Mouse (Mus musculus): Measurements from ENCODE around the gene Pik3ip1. TPM values are rescaled to one million over a fixed set of nuclear protein-coding genes. Genes with fewer than 3 reads are reported as not detected.

Pik3ip1 gene
- polyA plus RNA-seq, 1 experiment from 2014 or later, result 2.5 TPM

DNA sequence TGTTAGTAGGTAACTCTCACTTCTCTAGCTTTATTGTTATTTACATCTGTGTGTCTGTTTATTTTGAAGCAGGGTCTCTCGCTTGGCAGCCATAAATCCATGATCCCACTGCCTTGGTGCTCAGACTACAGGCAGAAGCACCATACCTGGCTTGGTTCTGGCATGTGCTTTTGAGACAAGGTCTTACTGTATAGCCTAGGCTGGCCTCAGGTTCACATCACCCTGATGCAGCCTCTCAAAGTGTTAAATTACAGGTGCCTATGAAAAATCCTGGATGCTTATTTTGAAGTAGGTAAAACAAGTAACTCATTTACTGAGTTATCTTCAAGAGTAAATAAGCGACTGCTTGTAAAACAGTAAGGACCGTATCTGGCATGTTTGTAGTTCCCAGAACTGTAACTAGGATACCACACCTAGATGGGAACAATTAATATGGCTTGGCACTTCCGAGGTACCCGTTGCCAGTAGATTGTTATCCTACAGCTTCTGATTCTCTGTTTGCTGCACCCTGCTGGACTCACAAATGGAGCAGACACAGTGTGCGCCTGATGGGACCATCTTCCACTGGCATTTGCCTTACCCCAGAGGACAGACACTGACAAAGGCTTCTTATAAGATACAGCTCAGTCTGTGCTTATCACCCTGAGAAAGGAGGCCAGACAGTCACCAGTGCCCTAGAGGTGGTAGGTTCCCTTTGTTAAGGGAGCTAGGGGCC lies 57.4 kb downstream of the Pik3ip1 start:
- H3K4me3 ChIP-seq (ENCODE audit: low read depth, low read length), result no peak overlapping the region
- H3K4me2 ChIP-seq (ENCODE audit: low read depth, low read length), result 0 out of 2 replicates have a peak overlapping the region, but pooled peaks have one; percentile 29
- DNase-seq (no peak), ATAC-seq (no peak)
- 59% methylated on average over 6 of the region's 6 CpGs for WGBS (ENCODE audit: insufficient replicate concordance)
- no peak overlapping the region for H3K9ac ChIP-seq (replicated peaks)
- no peak overlapping the region for H3K27ac ChIP-seq (ENCODE audit: low read depth)
- TF ChIP-seq CTCF (IDR thresholded peaks at IDR 0.05; ENCODE audit: low read depth) (no peak), EP300 (IDR thresholded peaks at IDR 0.05; ENCODE audit: low read depth) (no peak)
- H3K9me3 ChIP-seq (ENCODE audit: low read length), result no peaks in the 10 kb centered on the region
- H3K36me3 ChIP-seq (replicated peaks; ENCODE audit: insufficient read depth, low read length), result peaks cover 17% of the 10 kb centered on the region; the same call in 1 of the 2 replicates
- peaks cover 13% of the 10 kb centered on the region for H3K4me1 ChIP-seq (ENCODE audit: insufficient read depth)
- no peaks in the 10 kb centered on the region for H3K27me3 ChIP-seq (ENCODE audit: insufficient read depth, low read length)

DNA sequence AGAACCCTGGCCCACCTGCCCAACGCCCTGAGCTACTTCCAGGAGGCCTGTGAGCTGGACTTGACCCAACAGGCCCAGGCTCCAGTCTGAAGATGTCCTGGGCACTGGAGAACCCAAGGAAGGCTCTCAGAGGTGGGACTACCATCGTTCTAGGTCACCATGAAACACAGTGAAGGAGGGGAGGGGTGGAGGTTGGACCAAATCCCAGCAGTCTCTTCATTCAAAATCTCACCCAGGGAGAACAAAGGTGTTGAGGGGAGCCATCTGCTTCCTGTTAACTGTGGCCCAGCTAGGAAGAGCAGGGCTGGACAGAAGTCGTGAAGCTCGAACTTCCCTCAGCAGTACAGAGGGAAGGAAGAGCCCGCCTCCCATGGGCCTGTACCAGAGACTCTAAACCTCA lies 59.8 kb downstream of the Pik3ip1 start:
- TF ChIP-seq EP300 (IDR thresholded peaks at IDR 0.05; ENCODE audit: low read depth) (no peak), CTCF (IDR thresholded peaks at IDR 0.05; ENCODE audit: low read depth) (no peak)
- DNase-seq (no peak), ATAC-seq (no peak)
- peaks cover 9% of the 10 kb centered on the region; the same call in 1 of the 2 replicates for H3K36me3 ChIP-seq (replicated peaks; ENCODE audit: insufficient read depth, low read length)
- peaks cover 13% of the 10 kb centered on the region for H3K4me1 ChIP-seq (ENCODE audit: insufficient read depth)
- no peak overlapping the region for H3K9ac ChIP-seq (replicated peaks)
- H3K9me3 ChIP-seq (ENCODE audit: low read length), result no peaks in the 10 kb centered on the region
- H3K27me3 ChIP-seq (ENCODE audit: insufficient read depth, low read length), result no peaks in the 10 kb centered on the region
- no peak overlapping the region for H3K4me2 ChIP-seq (ENCODE audit: low read depth, low read length)
- 67% methylated on average over 5 of the region's 5 CpGs for WGBS (ENCODE audit: insufficient replicate concordance)
- H3K27ac ChIP-seq (ENCODE audit: low read depth), result no peak overlapping the region
- H3K4me3 ChIP-seq (ENCODE audit: low read depth, low read length), result no peak overlapping the region

DNA sequence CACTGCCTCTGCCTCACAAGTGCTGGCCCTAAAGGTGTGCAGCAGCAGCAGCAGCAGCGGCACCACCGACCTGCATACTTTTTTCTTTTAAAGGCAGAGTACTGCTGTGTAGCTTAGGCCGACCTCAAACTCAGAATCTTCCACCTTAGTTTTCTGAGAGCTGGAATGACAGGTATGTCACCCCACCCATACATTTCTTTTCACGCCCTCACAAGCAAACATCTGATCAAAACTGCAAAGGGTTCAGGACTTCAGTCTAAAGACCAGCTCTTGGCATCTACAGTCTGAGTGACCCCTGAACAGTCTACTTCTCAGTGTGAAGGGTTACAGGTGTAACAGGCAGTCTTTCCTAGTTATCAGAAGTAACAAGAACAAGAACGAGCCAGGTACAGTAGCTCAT lies 60.6 kb downstream of the Pik3ip1 start:
- no peaks in the 10 kb centered on the region for H3K9me3 ChIP-seq (ENCODE audit: low read length)
- DNase-seq (no peak), ATAC-seq (no peak)
- no peaks in the 10 kb centered on the region for H3K27me3 ChIP-seq (ENCODE audit: insufficient read depth, low read length)
- 80% methylated on average over 5 of the region's 5 CpGs for WGBS (ENCODE audit: insufficient replicate concordance)
- no peak overlapping the region for H3K9ac ChIP-seq (replicated peaks)
- H3K27ac ChIP-seq (ENCODE audit: low read depth), result no peak overlapping the region
- no peak overlapping the region for H3K4me2 ChIP-seq (ENCODE audit: low read depth, low read length)
- TF ChIP-seq CTCF (IDR thresholded peaks at IDR 0.05; ENCODE audit: low read depth), result no peak
- H3K36me3 ChIP-seq (replicated peaks; ENCODE audit: insufficient read depth, low read length), result peaks cover 6% of the 10 kb centered on the region; the same call in 1 of the 2 replicates
- H3K4me1 ChIP-seq (ENCODE audit: insufficient read depth), result peaks cover 13% of the 10 kb centered on the region
- no peak overlapping the region for H3K4me3 ChIP-seq (ENCODE audit: low read depth, low read length)

DNA sequence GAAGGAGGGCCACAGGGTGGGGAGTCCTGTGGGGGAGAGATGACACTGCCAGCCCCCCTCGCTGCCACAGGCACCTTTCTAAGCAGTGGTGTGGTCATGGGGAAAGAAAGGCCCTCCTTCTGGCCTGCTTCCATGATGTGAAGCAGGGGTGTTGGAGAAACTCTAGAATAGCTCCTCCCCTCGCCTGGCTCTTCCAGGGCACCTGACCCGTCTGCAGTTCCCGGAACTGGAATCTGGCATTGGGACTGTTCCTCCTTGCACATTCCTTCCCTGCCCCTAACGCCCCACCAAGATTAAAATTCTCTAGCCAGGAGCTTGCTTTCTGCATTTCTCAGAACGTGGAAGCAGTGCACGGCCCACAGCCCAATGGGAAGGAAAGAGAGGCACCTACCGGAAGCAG lies 62.3 kb downstream of the Pik3ip1 start:
- TF ChIP-seq EP300 (IDR thresholded peaks at IDR 0.05; ENCODE audit: low read depth) (no peak), CTCF (IDR thresholded peaks at IDR 0.05; ENCODE audit: low read depth) (no peak)
- no peak overlapping the region for H3K27ac ChIP-seq (ENCODE audit: low read depth)
- H3K9me3 ChIP-seq (ENCODE audit: low read length), result no peaks in the 10 kb centered on the region
- no peaks in the 10 kb centered on the region for H3K4me1 ChIP-seq (ENCODE audit: insufficient read depth)
- no peak overlapping the region for H3K4me2 ChIP-seq (ENCODE audit: low read depth, low read length)
- DNase-seq (no peak), ATAC-seq (no peak)
- WGBS (ENCODE audit: insufficient replicate concordance), result 80% methylated on average over 8 of the region's 8 CpGs
- no peak overlapping the region for H3K9ac ChIP-seq (replicated peaks)
- no peaks in the 10 kb centered on the region for H3K27me3 ChIP-seq (ENCODE audit: insufficient read depth, low read length)
- no peak overlapping the region for H3K4me3 ChIP-seq (ENCODE audit: low read depth, low read length)
- H3K36me3 ChIP-seq (replicated peaks; ENCODE audit: insufficient read depth, low read length), result peaks cover 6% of the 10 kb centered on the region; the same call in 1 of the 2 replicates

Other genes starting within 250 kb of the Pik3ip1 start
- gene Sfi1, start 136.9 kb upstream of the Pik3ip1 start, polyA plus RNA-seq (2015; fragmentation: Nextera tagmentation; extraction: Ambion mirVana), result 2.3 and 3.1 TPM in 2 replicates
- 12.6 and 14.9 TPM in 2 replicates for gene Eif4enif1, start 128.0 kb upstream of the Pik3ip1 start, polyA plus RNA-seq (2015; fragmentation: Nextera tagmentation; extraction: Ambion mirVana)
- 83.1 and 84.7 TPM in 2 replicates for gene Drg1, start 64.0 kb upstream of the Pik3ip1 start, polyA plus RNA-seq (2015; fragmentation: Nextera tagmentation; extraction: Ambion mirVana)
- 8.6 and 8.8 TPM in 2 replicates for gene Patz1, start 41.5 kb upstream of the Pik3ip1 start, polyA plus RNA-seq (2015; fragmentation: Nextera tagmentation; extraction: Ambion mirVana)
- gene Limk2, start 78.8 kb downstream of the Pik3ip1 start, polyA plus RNA-seq (2015; fragmentation: Nextera tagmentation; extraction: Ambion mirVana), result 6.7 and 6.8 TPM in 2 replicates
- gene Rnf185, start 122.0 kb downstream of the Pik3ip1 start, polyA plus RNA-seq (2015; fragmentation: Nextera tagmentation; extraction: Ambion mirVana), result 9.7 and 10.3 TPM in 2 replicates
- gene Pla2g3, start 157.9 kb downstream of the Pik3ip1 start, polyA plus RNA-seq (2015; fragmentation: Nextera tagmentation; extraction: Ambion mirVana), result 0.07 TPM in 1 of 2 replicates, not detected in the other
- 0.83 and 0.86 TPM in 2 replicates for gene Inpp5j, start 174.4 kb downstream of the Pik3ip1 start, polyA plus RNA-seq (2015; fragmentation: Nextera tagmentation; extraction: Ambion mirVana)
- gene Selenom, start 184.3 kb downstream of the Pik3ip1 start, polyA plus RNA-seq (2015; fragmentation: Nextera tagmentation; extraction: Ambion mirVana), result 9.9 and 11.7 TPM in 2 replicates
- 8.4 and 8.9 TPM in 2 replicates for gene Smtn, start 210.2 kb downstream of the Pik3ip1 start, polyA plus RNA-seq (2015; fragmentation: Nextera tagmentation; extraction: Ambion mirVana)